ENCODE assay signal across 8 mouse cellular contexts in genomic region chr11:32363610-32364220, GRCm38 (mm10). TPM values are rescaled to one million over a fixed set of nuclear protein-coding genes. Genes with fewer than 3 reads are reported as not detected.
DNase-seq lines count a peak whose midpoint lies in the region; ATAC-seq and TF ChIP-seq lines count a peak whose summit lies in the region.

No protein-coding gene starts in this region.

- no peaks in the 10 kb centered on the region for H3K36me3 ChIP-seq in heart, embryonic 11.5 days (ENCODE audit: control insufficient read depth, insufficient read depth, low read length)
- no peaks in the 10 kb centered on the region for H3K36me3 ChIP-seq in heart, postnatal 0 days (replicated peaks; ENCODE audit: control insufficient read depth, insufficient read depth, low read length)
- H3K36me3 ChIP-seq in midbrain, embryonic 14.5 days (ENCODE audit: control insufficient read depth, insufficient read depth, low read length) = no peaks in the 10 kb centered on the region

- TF ChIP-seq CTCF in heart, postnatal 0 days (IDR thresholded peaks at IDR 0.05; ENCODE audit: low read depth) = no peak

- no peak overlapping the region for H3K4me3 ChIP-seq in heart, embryonic 11.5 days (ENCODE audit: low read depth, low read length)
- H3K4me3 ChIP-seq in heart, postnatal 0 days (ENCODE audit: low read depth, low read length) = no peak overlapping the region
- H3K4me3 ChIP-seq in midbrain, embryonic 14.5 days (replicated peaks; ENCODE audit: low read depth, low read length) = no peak overlapping the region

- peaks cover 40% of the 10 kb centered on the region for H3K4me1 ChIP-seq in heart, embryonic 11.5 days (ENCODE audit: control insufficient read depth, insufficient read depth, low read length)
- H3K4me1 ChIP-seq in heart, postnatal 0 days (ENCODE audit: control insufficient read depth, insufficient read depth) = peaks cover 20% of the 10 kb centered on the region; the same call in 1 of the 2 replicates
- H3K4me1 ChIP-seq in midbrain, embryonic 14.5 days (ENCODE audit: control insufficient read depth, insufficient read depth, low read length) = peaks cover 12% of the 10 kb centered on the region; the same call in 1 of the 2 replicates

- no peaks in the 10 kb centered on the region for H3K27me3 ChIP-seq in heart, embryonic 11.5 days (ENCODE audit: control insufficient read depth, insufficient read depth, low read length)
- H3K27me3 ChIP-seq in heart, postnatal 0 days (ENCODE audit: control insufficient read depth, insufficient read depth, low read length) = no peaks in the 10 kb centered on the region
- H3K27me3 ChIP-seq in midbrain, embryonic 14.5 days (ENCODE audit: control insufficient read depth, insufficient read depth, low read length) = no peaks in the 10 kb centered on the region

- WGBS in heart, embryonic 11.5 days (ENCODE audit: insufficient replicate concordance) = 51% methylated on average over 3 of the region's 3 CpGs
- 36% methylated on average over 3 of the region's 3 CpGs for WGBS in heart, postnatal 0 days
- 72% methylated on average over 3 of the region's 3 CpGs for WGBS in midbrain, embryonic 14.5 days

- H3K4me2 ChIP-seq in heart, embryonic 11.5 days = no peak overlapping the region
- no peak overlapping the region for H3K4me2 ChIP-seq in heart, postnatal 0 days (ENCODE audit: low read depth, low read length)
- H3K4me2 ChIP-seq in midbrain, embryonic 14.5 days (ENCODE audit: low read length) = no peak overlapping the region

- H3K27ac ChIP-seq in heart, embryonic 11.5 days (ENCODE audit: low read depth, low read length) = peak overlapping the region; percentile 1; the same call in 1 of the 2 replicates
- peak overlapping the region; percentile 14; the same call in 1 of the 2 replicates for H3K27ac ChIP-seq in heart, postnatal 0 days (ENCODE audit: low read depth)
- peak overlapping the region; percentile 66 for H3K27ac ChIP-seq in midbrain, embryonic 14.5 days (replicated peaks; ENCODE audit: low read depth, low read length)

- no peaks in the 10 kb centered on the region for H3K9me3 ChIP-seq in heart, embryonic 11.5 days (replicated peaks; ENCODE audit: control insufficient read depth, low read length)
- H3K9me3 ChIP-seq in heart, postnatal 0 days (replicated peaks; ENCODE audit: control insufficient read depth, low read length) = no peaks in the 10 kb centered on the region
- no peaks in the 10 kb centered on the region for H3K9me3 ChIP-seq in midbrain, embryonic 14.5 days (ENCODE audit: control insufficient read depth, low read length)

- TF ChIP-seq EP300 in heart, postnatal 0 days (IDR thresholded peaks at IDR 0.05; ENCODE audit: low read depth) = no peak

- H3K9ac ChIP-seq in heart, embryonic 11.5 days (ENCODE audit: low read depth, low read length) = no peak overlapping the region
- H3K9ac ChIP-seq in heart, postnatal 0 days (replicated peaks; ENCODE audit: low read depth, low read length) = no peak overlapping the region
- H3K9ac ChIP-seq in midbrain, embryonic 14.5 days (replicated peaks; ENCODE audit: low read length) = no peak overlapping the region

- ATAC-seq in heart, embryonic 11.5 days (replicated peaks; ENCODE audit: insufficient number of reproducible peaks, low FRiP score, low TSS enrichment) = no peak; the same call in 1 of the 2 replicates
- peak; percentile 31 for ATAC-seq in heart, postnatal 0 days (ENCODE audit: insufficient read depth, low read depth)
- ATAC-seq in midbrain, embryonic 14.5 days (ENCODE audit: low FRiP score, low TSS enrichment) = peak; percentile 69
- ATAC-seq in megakaryocyte, adult 5-6 weeks (ENCODE audit: poor library complexity, severe bottlenecking) = no peak

- intact Hi-C loops in heart, postnatal 10 days (cut with DNase I) = no loop called here

- DNase-seq in heart, postnatal 10 days = no peak
- DNase-seq in right cerebral cortex, adult 18-20 months = peak; percentile 40
- DNase-seq in right cerebral cortex, postnatal 36 days (ENCODE audit: low spot score in 2 of 2) = no peak
- DNase-seq in heart, postnatal 0 days (ENCODE audit: low spot score) = no peak
- peak; percentile 77 for DNase-seq in midbrain, embryonic 14.5 days
- DNase-seq in urinary bladder, postnatal 4 days (ENCODE audit: low spot score in 2 of 2) = no peak

RNA-seq across cellular contexts. Expression of gene Sh3pxd2b, which starts 16.1 kb away (rescaled TPM):
- 14.8 and 15.3 TPM in 2 replicates for polyA plus RNA-seq in heart, embryonic 11.5 days (2014; fragmentation: Nextera tagmentation; extraction: Ambion mirVana)
- total RNA-seq in heart, postnatal 10 days (2021) = 10 to 100 TPM; 27.6 to 29.6 TPM
- 12.4 and 19.0 TPM in 2 replicates for total RNA-seq in heart, postnatal 0 days (2014; rRNA removed; ENCODE audit: low replicate concordance)
- 3.3 and 3.8 TPM in 2 replicates for polyA plus RNA-seq in heart, postnatal 0 days (2015; fragmentation: Nextera tagmentation; extraction: Ambion mirVana)
- polyA plus RNA-seq in midbrain, embryonic 14.5 days (2014; fragmentation: Nextera tagmentation; extraction: Ambion mirVana) = 22.7 and 25.4 TPM in 2 replicates
- total RNA-seq in megakaryocyte, adult 5-6 weeks (2015) = 5.3 and 7.0 TPM in 2 replicates
- 2.4 and 2.9 TPM in 2 replicates for total RNA-seq in megakaryocyte, adult 5-6 weeks (2017)

Comparison
In these comparisons a context has a peak if more than half of its experiments do, and no peak if none do; other contexts are left out.
1. ATAC-seq: peak in heart, postnatal 0 days (single experiment) and midbrain, embryonic 14.5 days (single experiment); none in heart, embryonic 11.5 days (single experiment) and megakaryocyte, adult 5-6 weeks (single experiment).
2. DNase-seq: peak in right cerebral cortex, adult 18-20 months (single experiment) and midbrain, embryonic 14.5 days (single experiment); none in heart, postnatal 10 days (0 of 2), right cerebral cortex, postnatal 36 days (0 of 2), heart, postnatal 0 days (single experiment) and urinary bladder, postnatal 4 days (0 of 2).
3. H3K27ac ChIP-seq: peak in every context shown above with its lines; median percentile 66 in midbrain, embryonic 14.5 days; 14 in heart, postnatal 0 days; 1 in heart, embryonic 11.5 days.